In genomic region chr14:124266977-124267376, GRCm38 (mm10) we compare ENCODE assay signal across 19 mouse cellular contexts.
A peak's percentile ranks its signal among the peaks of the same experiment; 100 is the strongest.
DNase-seq lines count a peak whose midpoint lies in the region; ATAC-seq and TF ChIP-seq lines count a peak whose summit lies in the region.
"Had no signal": no experiment of that assay in that cellular context is flagged by ENCODE, and none has a peak within 500 bp of the region (broad histone marks: within the 10 kb centered on the region; RNA-seq: fewer than 3 reads in every experiment).

No protein-coding gene starts in this region.

- H3K4me2 ChIP-seq in CH12.LX (ENCODE audit: insufficient read depth, low read depth, poor library complexity, severe bottlenecking): no peak overlapping the region
- H3K4me2 ChIP-seq: hindbrain, embryonic 12.5 days; liver, embryonic 15.5 days; midbrain, embryonic 12.5 days had no signal

- no peak for TF ChIP-seq EP300 in CH12.LX (IDR thresholded peaks at IDR 0.05; ENCODE audit: low read length)

- peak in 1 of 2 experiments; percentile 55; a peak in 2 of 4 replicates for TF ChIP-seq CTCF in CH12.LX (conservative IDR thresholded peaks at IDR 0.05 in 1 of 2, IDR thresholded peaks at IDR 0.05 in 1 of 2; ENCODE audit: low read depth in 2 of 2, low read length in 2 of 2)
- TF ChIP-seq CTCF in cortical plate, adult 2 months (IDR thresholded peaks at IDR 0.05; ENCODE audit: extremely low read depth, insufficient read depth, low read length): peak; percentile 9; the same call in 1 of the 2 replicates

- no peaks in the 10 kb centered on the region for H3K79me2 ChIP-seq in CH12.LX (replicated peaks; ENCODE audit: control insufficient read depth, extremely low read depth, insufficient read depth, poor library complexity, severe bottlenecking)

- ATAC-seq in CD4-positive, CD25-positive, alpha-beta regulatory T cell, adult 4 months: no peak
- ATAC-seq: Patski had no signal

- H3K27me3 ChIP-seq in CH12.LX (replicated peaks): no peaks in the 10 kb centered on the region
- H3K27me3 ChIP-seq: hindbrain, embryonic 12.5 days; liver, embryonic 15.5 days; midbrain, embryonic 12.5 days; Patski had no signal

- in situ Hi-C loops in CH12.LX (cut with MboI; ENCODE audit: low pct_ligation_motif_present, low pct_unique_long_range_greater_than_20kb, low sequenced_read_pairs): no loop called here

- no peak overlapping the region for H3K9ac ChIP-seq in CH12.LX (ENCODE audit: insufficient read depth, low read depth)
- H3K9ac ChIP-seq: hindbrain, embryonic 12.5 days; liver, embryonic 15.5 days; midbrain, embryonic 12.5 days had no signal

- dilution Hi-C loops in CH12.LX (cut with MboI; ENCODE audit: extremely low pct_ligation_motif_present, extremely low pct_unique_long_range_greater_than_20kb, low sequenced_read_pairs): no loop called here

- H3K27ac ChIP-seq in CH12.LX (ENCODE audit: insufficient read depth, low read depth): no peak overlapping the region
- no peak overlapping the region for H3K27ac ChIP-seq in cortical plate, adult 2 months (ENCODE audit: insufficient read depth, low read length)
- H3K27ac ChIP-seq: hindbrain, embryonic 12.5 days; liver, embryonic 15.5 days; midbrain, embryonic 12.5 days had no signal

- TF ChIP-seq POLR2A in CH12.LX (IDR thresholded peaks at IDR 0.05; ENCODE audit: low read depth, low read length): no peak
- TF ChIP-seq POLR2A in cortical plate, adult 2 months (IDR thresholded peaks at IDR 0.05; ENCODE audit: extremely low read depth, insufficient read depth, low read length): no peak

- TF ChIP-seq RAD21 in CH12.LX (IDR thresholded peaks at IDR 0.05; ENCODE audit: low read depth, low read length): peak; percentile 49

- H3K36me3 ChIP-seq in CH12.LX (replicated peaks in 1 of 2; ENCODE audit: control insufficient read depth in 1 of 2, insufficient read depth in 1 of 2, low read length in 1 of 2): no peaks in the 10 kb centered on the region
- H3K36me3 ChIP-seq: hindbrain, embryonic 12.5 days; liver, embryonic 15.5 days; midbrain, embryonic 12.5 days had no signal

- no peaks in the 10 kb centered on the region for H3K9me3 ChIP-seq in CH12.LX (replicated peaks; ENCODE audit: low read length)
- H3K9me3 ChIP-seq: hindbrain, embryonic 12.5 days; liver, embryonic 15.5 days; midbrain, embryonic 12.5 days had no signal

- DNase-seq in adrenal gland, postnatal 14 days: peak; percentile 5
- DNase-seq in adrenal gland, postnatal 25 days: no peak
- DNase-seq in kidney, adult 9 months: peak; percentile 1
- no peak for DNase-seq in kidney, postnatal 14 days
- DNase-seq in CH12.LX (ENCODE audit: extremely low read depth): peak; percentile 24
- DNase-seq in layer of hippocampus, adult 11-12 months (ENCODE audit: low spot score): no peak
- DNase-seq: adrenal gland, adult 8-10 months; B cell, adult 2 months; gastrocnemius, postnatal 36 days; kidney, adult 11 months; layer of hippocampus, adult 9-11 months; lung, postnatal 36 days; thymus, postnatal 14 days had no signal

- H3K4me3 ChIP-seq in CH12.LX (replicated peaks in 1 of 3; ENCODE audit: low read depth in 2 of 3, low read length in 2 of 3, poor library complexity in 1 of 3): no peak overlapping the region
- no peak overlapping the region for H3K4me3 ChIP-seq in cortical plate, adult 2 months (ENCODE audit: insufficient read depth, low read length)
- H3K4me3 ChIP-seq: hindbrain, embryonic 12.5 days; liver, embryonic 15.5 days; midbrain, embryonic 12.5 days had no signal

- H3K4me1 ChIP-seq in CH12.LX (ENCODE audit: control insufficient read depth in 1 of 2, insufficient read depth in 2 of 2): no peaks in the 10 kb centered on the region
- H3K4me1 ChIP-seq in cortical plate, adult 2 months (ENCODE audit: control insufficient read depth, insufficient read depth, low read length): no peaks in the 10 kb centered on the region
- H3K4me1 ChIP-seq: hindbrain, embryonic 12.5 days; liver, embryonic 15.5 days; midbrain, embryonic 12.5 days had no signal

TF ChIP-seq in CH12.LX, 34 proteins besides CTCF, POLR2A, EP300 and RAD21:
- TF ChIP-seq NRF1 (IDR thresholded peaks at IDR 0.05; ENCODE audit: low read depth, low read length) (no peak), MAZ (IDR thresholded peaks at IDR 0.05; ENCODE audit: low read depth, low read length) (no peak), USF2 (conservative IDR thresholded peaks at IDR 0.05; ENCODE audit: low read depth, low read length) (no peak), E2F4 (IDR thresholded peaks at IDR 0.05; ENCODE audit: insufficient replicate concordance, low read depth, low read length) (no peak), SMC3 (IDR thresholded peaks at IDR 0.05; ENCODE audit: low read depth, low read length) (peak; percentile 47; the same call in 1 of the 2 replicates), MEF2A (IDR thresholded peaks at IDR 0.05; ENCODE audit: borderline replicate concordance, low read depth, low read length) (no peak), MAFK (IDR thresholded peaks at IDR 0.05; ENCODE audit: insufficient replicate concordance, low read length) (no peak)

Comparison
In these comparisons a context has a peak if more than half of its experiments do, and no peak if none do; other contexts are left out.
1. DNase-seq: peak in adrenal gland, postnatal 14 days (single experiment), kidney, adult 9 months (single experiment) and CH12.LX (single experiment); none in adrenal gland, postnatal 25 days (single experiment), kidney, postnatal 14 days (single experiment) and layer of hippocampus, adult 11-12 months (single experiment).